Mouse (Mus musculus) cerebellum, adult 2 months (tissue): ENCODE data around the gene Lrrc8a. TPM values are rescaled to one million over a fixed set of nuclear protein-coding genes. Genes with fewer than 3 reads are reported as not detected.

Experiments used
- DNase-seq, 2 experiments: peaks; one replicate each; pipeline ENCODE4 v3.0.0; 2021
- H3K27ac ChIP-seq: fragments of 200-500 bp; 2 replicates; pipeline ENCODE4 v1.5.1; 2012; ENCODE audit warnings: low read length, control low read depth, inconsistent platforms; ENCODE audit not compliant: insufficient read depth
- H3K27me3 ChIP-seq: fragments of 200-500 bp; 2 replicates; pipeline ENCODE4 v1.6.1; 2012; ENCODE audit warnings: inconsistent platforms, mild to moderate bottlenecking, low read length, moderate library complexity; ENCODE audit not compliant: control insufficient read depth, insufficient read depth
- H3K4me1 ChIP-seq: fragments of 200-500 bp; 2 replicates; pipeline ENCODE4 v1.6.1; 2011; ENCODE audit warnings: low read length; ENCODE audit not compliant: control insufficient read depth, insufficient read depth
- H3K4me3 ChIP-seq: fragments of 200-500 bp; replicated peaks from 2 replicates; pipeline ENCODE3; 2011; ENCODE audit warnings: mild to moderate bottlenecking, low read depth, low read length, control low read depth; ENCODE audit not compliant: insufficient read depth
- CTCF ChIP-seq: fragments of 200-500 bp; IDR thresholded peaks from 2 replicates; pipeline ENCODE4 v1.5.1; 2011; ENCODE audit warnings: low read depth, mild to moderate bottlenecking, control low read depth, low read length, moderate library complexity, borderline replicate concordance; ENCODE audit not compliant: insufficient read depth
- POLR2A ChIP-seq: fragments of 200-500 bp; IDR thresholded peaks from 2 replicates; pipeline ENCODE4 v1.6.1; 2011; ENCODE audit warnings: low read length, control low read depth, borderline replicate concordance; ENCODE audit not compliant: insufficient read depth
- WGBS: fragments of 180-500 bp; shearing (Covaris S2); methylation state at CpG from one replicate; pipeline ENCODE4 v1.1.7; 2018; 5-methylcytosine and 5-hydroxymethylcytosine counted together
- polyA plus RNA-seq: library from polyadenylated mRNA; depleted of rRNA; stranded (reverse); fragments of >200 nt; gene quantifications from 2 replicates; pipeline ENCODE4 v1.2.3, GENCODE M21; 2012

Lrrc8a gene
- polyA plus RNA-seq, 1 experiment = 58.0 TPM

DNA sequence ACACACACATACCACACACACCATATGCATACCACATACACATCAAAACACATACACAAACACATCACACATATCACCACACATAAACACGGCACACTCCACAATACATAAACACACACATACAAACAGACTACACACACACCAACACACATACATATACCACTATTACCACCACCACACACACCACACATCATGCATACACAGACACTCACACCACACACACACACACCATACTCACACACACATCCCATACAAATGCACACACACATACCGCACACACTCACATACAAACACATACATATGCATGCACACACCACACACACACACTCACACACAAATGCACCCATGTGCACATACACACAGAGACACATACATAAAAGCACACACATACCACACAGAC is 30.0 kb downstream of the Lrrc8a start:
- WGBS = 95% methylated on average over 2 of the region's 2 CpGs
- H3K27ac ChIP-seq = no peak overlapping the region
- no peak for DNase-seq
- H3K4me3 ChIP-seq = no peak overlapping the region
- TF ChIP-seq CTCF = no peak
- no peak for TF ChIP-seq POLR2A
- peaks cover 39% of the 10 kb centered on the region for H3K4me1 ChIP-seq
- no peaks in the 10 kb centered on the region for H3K27me3 ChIP-seq

DNA sequence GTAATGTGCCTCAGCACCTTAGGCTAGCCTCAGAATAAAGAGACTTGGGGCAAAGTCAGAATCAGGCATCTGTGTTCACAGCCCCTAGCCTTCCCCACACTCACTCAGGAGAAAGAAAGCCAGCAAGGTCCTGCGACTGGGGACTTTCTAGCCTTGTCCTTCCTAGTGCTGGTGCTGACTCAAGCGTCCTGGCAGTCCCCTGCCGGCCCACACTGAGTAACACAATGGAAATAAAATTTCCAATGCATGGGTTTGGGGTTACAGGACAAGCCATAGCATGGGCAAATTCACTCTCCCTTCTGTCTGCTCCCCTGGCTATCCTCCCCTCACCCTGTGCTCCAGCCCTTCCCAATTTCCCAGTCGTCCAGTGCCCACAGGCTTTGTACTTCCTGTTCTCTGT is 30.9 kb downstream of the Lrrc8a start:
- no peak for TF ChIP-seq CTCF
- no peak for TF ChIP-seq POLR2A
- Histone ChIP-seq H3K4me1 (peaks cover 31% of the 10 kb centered on the region), H3K27me3 (no peaks in the 10 kb centered on the region), H3K4me3 (no peak overlapping the region), H3K27ac (no peak overlapping the region)
- WGBS = 70% methylated on average over 4 of the region's 4 CpGs
- DNase-seq = no peak

DNA sequence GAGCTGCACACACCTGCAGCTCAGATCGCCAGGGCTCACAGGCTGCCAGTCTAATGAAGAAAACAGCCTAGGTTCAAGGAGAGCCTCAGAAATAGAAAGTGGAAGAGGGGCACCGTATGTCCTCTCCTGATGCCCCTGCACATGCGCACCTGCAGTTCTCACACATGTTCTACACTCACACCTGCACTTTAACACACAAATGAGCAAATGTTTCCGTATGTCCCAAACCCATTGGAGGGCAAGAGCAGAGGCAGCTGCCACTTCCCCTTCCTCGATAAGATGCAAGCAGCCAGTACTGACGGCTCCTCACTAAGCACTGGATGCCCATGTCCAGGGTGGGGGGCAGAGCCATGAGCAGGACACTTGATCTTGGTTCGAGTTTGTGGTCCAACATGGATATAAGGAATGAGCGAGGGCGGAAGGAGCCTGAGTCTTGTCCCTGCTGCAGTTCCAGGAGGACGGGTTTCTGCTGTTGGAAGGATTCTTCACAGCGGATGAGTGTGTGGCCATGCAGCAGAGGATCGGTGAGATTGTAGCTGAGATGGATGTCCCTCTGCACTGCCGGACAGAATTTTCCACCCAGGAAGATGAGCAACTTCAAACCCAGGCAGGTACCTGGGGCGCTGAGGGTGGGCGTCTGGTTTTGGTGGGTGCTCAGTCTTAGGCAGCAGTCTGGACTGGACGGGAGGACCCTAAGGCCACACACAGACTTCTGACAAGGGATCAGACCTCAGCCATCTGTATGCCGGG is 31.9 kb downstream of the Lrrc8a start:
- Histone ChIP-seq H3K27ac (peak overlapping the region; percentile 48; the same call in 1 of the 2 replicates), H3K4me1 (peaks cover 24% of the 10 kb centered on the region), H3K4me3 (no peak overlapping the region), H3K27me3 (no peaks in the 10 kb centered on the region)
- DNase-seq = no peak
- TF ChIP-seq CTCF = no peak
- no peak for TF ChIP-seq POLR2A
- WGBS = 75% methylated on average over 17 of the region's 17 CpGs

DNA sequence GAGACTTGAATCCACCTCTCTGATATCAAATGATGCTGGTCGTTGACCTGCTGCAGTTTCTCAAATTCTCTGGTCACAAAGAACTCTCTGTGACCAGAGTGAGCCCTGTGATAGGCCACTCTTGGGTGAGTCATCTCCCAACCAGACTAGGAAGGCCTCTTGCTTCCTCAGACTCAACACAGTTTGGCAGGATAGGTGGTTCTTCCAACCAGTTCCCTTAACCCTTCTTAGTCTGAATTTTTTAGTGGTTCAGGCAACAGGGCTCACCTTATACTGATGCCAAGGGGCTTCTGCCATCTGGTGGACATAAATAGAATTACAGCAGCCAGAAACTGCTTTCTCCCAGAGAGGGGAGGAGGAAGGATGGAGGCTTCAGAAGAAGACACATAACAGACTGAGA is 32.6 kb downstream of the Lrrc8a start:
- 0% methylated on average over 1 of the region's 1 CpGs for WGBS
- peaks cover 20% of the 10 kb centered on the region for H3K4me1 ChIP-seq
- TF ChIP-seq CTCF (peak; percentile 61; the same call in 1 of the 2 replicates), POLR2A (no peak)
- no peak overlapping the region for H3K4me3 ChIP-seq
- peak overlapping the region; percentile 48; the same call in 1 of the 2 replicates for H3K27ac ChIP-seq
- no peaks in the 10 kb centered on the region for H3K27me3 ChIP-seq
- DNase-seq = peak; percentile 81 to 90

DNA sequence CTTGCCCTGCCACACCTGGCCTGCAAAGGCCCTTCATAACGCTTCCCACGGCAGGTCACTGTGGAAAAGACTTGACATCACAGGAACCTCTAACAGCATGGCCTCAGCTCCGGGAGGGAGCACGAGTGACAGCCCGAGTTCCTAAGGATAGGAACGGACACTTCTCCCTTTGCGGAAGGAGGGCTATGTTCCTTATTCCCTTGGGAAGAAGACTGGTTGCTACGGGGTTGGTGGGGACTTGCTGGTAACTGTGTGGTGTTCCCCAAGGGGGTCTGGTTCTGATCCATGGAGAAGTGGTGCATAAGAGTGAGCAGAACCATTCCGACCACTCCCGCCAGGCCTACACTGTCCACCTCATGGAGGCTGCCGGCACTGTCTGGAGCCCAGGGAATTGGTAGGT is 43.2 kb downstream of the Lrrc8a start, which contains the start of gene Gm28038:
Gene Gm28038 (plus strand): TSS at position 301 of the 400 bp plus-strand sequence.
- H3K4me1 ChIP-seq = peaks cover 7% of the 10 kb centered on the region
- H3K4me3 ChIP-seq = no peak within 1 kb of the TSS
- DNase-seq = no peak
- no peaks in the 10 kb centered on the region for H3K27me3 ChIP-seq
- TF ChIP-seq CTCF (no peak), POLR2A (no peak)
- 92% methylated on average over 11 of the region's 11 CpGs for WGBS
- H3K27ac ChIP-seq = no peak within 1 kb of the TSS

DNA sequence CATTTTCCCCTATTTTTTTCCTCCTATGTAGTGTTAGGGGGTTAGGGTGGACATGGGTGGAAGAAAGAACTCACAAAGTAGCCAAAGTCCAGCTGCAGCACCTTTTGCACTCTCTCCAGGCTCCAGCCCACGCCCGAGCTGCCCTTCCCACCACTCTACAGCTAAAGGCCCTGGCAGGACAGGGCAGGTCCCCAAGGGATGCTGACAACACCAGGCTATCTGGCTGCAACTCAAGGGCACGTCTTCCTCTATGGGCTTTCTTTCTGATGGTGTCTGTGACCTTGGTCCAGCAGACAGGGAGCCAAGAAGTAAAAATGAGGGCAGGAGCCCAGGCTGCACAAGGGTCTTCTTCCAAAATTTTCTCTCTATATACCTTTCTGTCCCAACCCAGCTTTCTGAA is 44.1 kb downstream of the Lrrc8a start:
- Histone ChIP-seq H3K4me3 (no peak overlapping the region), H3K4me1 (peaks cover 7% of the 10 kb centered on the region), H3K27ac (no peak overlapping the region), H3K27me3 (no peaks in the 10 kb centered on the region)
- 69% methylated on average over 3 of the region's 3 CpGs for WGBS
- no peak for DNase-seq
- TF ChIP-seq CTCF (no peak), POLR2A (no peak)

DNA sequence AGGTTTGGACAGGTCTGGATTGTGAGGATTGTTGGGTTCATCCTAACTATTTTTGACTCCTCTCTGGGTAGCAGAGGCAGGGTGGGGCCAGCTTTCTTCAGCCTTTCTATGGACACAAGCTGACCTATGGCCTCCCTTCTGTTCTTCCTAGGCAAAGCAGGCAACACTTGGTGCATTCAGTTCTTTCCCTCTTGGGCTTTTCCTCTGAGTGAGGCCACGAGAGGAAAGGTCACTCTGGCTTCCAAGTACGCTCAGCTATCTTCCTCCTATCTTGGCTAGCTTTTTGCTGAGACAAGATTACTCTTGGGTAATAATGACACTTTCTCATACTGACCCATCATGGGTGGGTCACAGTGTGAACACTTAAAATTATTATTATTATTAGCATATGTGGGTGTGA is 45.7 kb downstream of the Lrrc8a start:
- Histone ChIP-seq H3K27ac (no peak overlapping the region), H3K27me3 (no peaks in the 10 kb centered on the region), H3K4me3 (no peak overlapping the region), H3K4me1 (peaks cover 10% of the 10 kb centered on the region)
- TF ChIP-seq POLR2A (no peak), CTCF (no peak)
- 87% methylated on average over 2 of the region's 2 CpGs for WGBS
- DNase-seq = no peak

DNA sequence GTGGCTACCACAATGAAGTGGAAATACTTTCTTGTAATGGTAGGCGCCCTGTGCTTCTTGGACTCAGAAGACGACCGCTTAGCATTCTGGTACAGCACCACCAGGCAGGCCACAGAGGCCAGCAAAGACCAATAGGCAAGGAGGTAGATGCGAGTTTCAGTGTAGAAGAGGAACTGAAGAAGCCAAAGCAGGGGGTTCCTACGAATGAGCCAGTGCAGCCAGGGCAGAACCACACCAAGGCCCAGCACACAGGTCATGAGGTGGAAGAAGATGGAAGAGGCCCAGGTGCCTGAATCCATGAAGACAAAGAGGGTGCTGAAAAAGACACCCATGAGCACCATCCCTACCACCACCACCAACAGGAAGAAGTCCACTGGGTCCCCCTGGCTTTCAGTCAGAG is 47.5 kb downstream of the Lrrc8a start:
- TF ChIP-seq CTCF (no peak), POLR2A (no peak)
- H3K27me3 ChIP-seq = no peaks in the 10 kb centered on the region
- peak overlapping the region; percentile 89 for H3K4me3 ChIP-seq
- no peak overlapping the region for H3K27ac ChIP-seq
- 91% methylated on average over 5 of the region's 5 CpGs for WGBS
- H3K4me1 ChIP-seq = peaks cover 10% of the 10 kb centered on the region
- no peak for DNase-seq
